Comparison of ENCODE assay signal across 8 mouse cellular contexts in the genomic region with DNA sequence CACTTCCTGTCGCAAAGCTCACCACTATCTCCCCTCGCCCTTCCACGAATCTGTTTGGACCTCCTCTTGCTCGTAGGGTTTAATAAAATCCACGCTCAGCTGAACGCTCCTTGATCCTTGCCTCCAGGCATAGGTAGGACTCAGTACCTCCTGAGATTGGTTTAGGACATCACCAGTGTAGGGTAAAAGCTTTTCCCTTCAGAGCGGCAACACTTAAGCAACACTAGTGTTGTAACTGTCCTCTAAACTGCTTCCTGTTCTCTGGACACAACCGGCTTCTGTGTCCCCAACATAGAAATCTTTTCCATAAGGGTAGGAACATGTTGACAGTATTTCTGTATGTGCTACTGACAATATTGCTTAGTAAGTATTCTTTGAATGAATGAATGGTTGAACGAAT. TPM values are rescaled to one million over a fixed set of nuclear protein-coding genes. Genes with fewer than 3 reads are reported as not detected.
DNase-seq lines count a peak whose midpoint lies in the region; ATAC-seq lines count a peak whose summit lies in the region.

No protein-coding gene starts in this region.

- DNase-seq in heart, adult 11 months = peak; percentile 82
- no peak for DNase-seq in heart, postnatal 10 days
- peak; percentile 14 for DNase-seq in MN1 (ENCODE audit: low spot score)
- peak; percentile 8 for DNase-seq in lung, postnatal 36 days
- DNase-seq in layer of hippocampus, adult 18-20 months (ENCODE audit: low spot score in 2 of 2) = no peak
- DNase-seq in urinary bladder, postnatal 25 days (ENCODE audit: low spot score) = no peak
- DNase-seq in retina, postnatal 1 day = no peak

- intact Hi-C loops in heart, postnatal 10 days (cut with DNase I) = loop anchor here (5.0 kb wide), 1 partner anchor 217 kb away; a partner anchor contains a TSS

- peak; percentile 71 for ATAC-seq in granulocyte monocyte progenitor cell, adult 5-6 weeks (replicated peaks; ENCODE audit: poor library complexity, severe bottlenecking)

RNA-seq across cellular contexts. Expression of a gene that starts 1.3 kb away (rescaled TPM):
- 10 to 100 TPM; 20.9 to 22.2 TPM for total RNA-seq in heart, postnatal 10 days (2021)
- total RNA-seq in granulocyte monocyte progenitor cell, adult 5-6 weeks (2014; fragmentation: Nextera tagmentation) = 22.9 and 30.9 TPM in 2 replicates
- total RNA-seq in granulocyte monocyte progenitor cell, adult 5-6 weeks (2017) = 47.2 and 53.4 TPM in 2 replicates
- total RNA-seq in layer of hippocampus, adult 18-20 months (2021) = 10 to 100 TPM; 38.3 to 40.9 TPM

Comparison
In these comparisons a context has a peak if more than half of its experiments do, and no peak if none do; other contexts are left out.
1. DNase-seq: peak in heart, adult 11 months (single experiment), MN1 (single experiment) and lung, postnatal 36 days (single experiment); none in heart, postnatal 10 days (0 of 2), layer of hippocampus, adult 18-20 months (0 of 2), urinary bladder, postnatal 25 days (single experiment) and retina, postnatal 1 day (single experiment).